Mouse (Mus musculus) layer of hippocampus, adult 9-10 months (tissue): ENCODE results near the gene Arl4a.
A peak's percentile ranks its signal among the peaks of the same experiment; 100 is the strongest.

Experiments used
- DNase-seq: peaks from one replicate; pipeline ENCODE4 v3.0.0; 2022; ENCODE audit warnings: low spot score

Arl4a gene

GRCm38 (mm10) chr12:39959166-39959565 is 78.7 kb downstream of the Arl4a start:
- DNase-seq: no peak

- peak; percentile 22 for DNase-seq
These were observed 79.7 kb downstream of the Arl4a start for GRCm38 (mm10) chr12:39957931-39958671.

GRCm38 (mm10) chr12:39956396-39956795 is 81.4 kb downstream of the Arl4a start:
- DNase-seq: peak; percentile 12
